Mouse (Mus musculus): ENCODE measurements at regions not wholly inside any gene's neighbourhood (a gene's known extent, or its start where the extent isn't known, plus 50 kb on each side); places are given as distances from the start of the nearest gene placed in this dataset.

- intact Hi-C loops (cut with DNase I), result no loop called here
Measured at GRCm38 (mm10) chr13:90294648-90295007, 205.2 kb upstream of the Xrcc4 start.

- intact Hi-C loops (cut with DNase I), result no loop called here
Measured at GRCm38 (mm10) chr13:90293697-90294647, 204.6 kb upstream of the Xrcc4 start.

- intact Hi-C loops (cut with DNase I), result no loop called here
Measured at GRCm38 (mm10) chr13:90292905-90293304, 203.5 kb upstream of the Xrcc4 start.

DNA sequence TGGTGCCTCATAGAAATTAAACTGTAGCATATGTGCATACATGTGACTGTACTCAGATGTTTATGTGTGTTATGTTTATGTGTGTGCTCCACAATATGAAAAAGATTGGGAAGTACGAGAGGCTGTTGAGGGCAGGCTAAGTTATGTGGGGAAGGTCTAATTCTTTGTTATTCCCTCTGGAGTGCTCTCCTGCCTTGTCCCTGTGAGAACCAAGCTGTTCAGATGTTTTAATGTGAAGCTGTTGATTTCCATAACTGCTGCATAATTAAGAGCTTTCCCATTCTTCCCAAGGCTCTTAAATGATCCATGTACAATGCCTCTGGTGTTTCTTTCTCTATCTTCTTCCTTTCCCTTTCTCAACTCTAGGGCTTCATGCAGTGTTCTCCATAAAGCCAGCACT, 202.7 kb upstream of the Xrcc4 start:
- intact Hi-C loops (cut with DNase I), result no loop called here

- intact Hi-C loops (cut with DNase I), result no loop called here
Measured at GRCm38 (mm10) chr13:90280976-90281375, 191.6 kb upstream of the Xrcc4 start.

DNA sequence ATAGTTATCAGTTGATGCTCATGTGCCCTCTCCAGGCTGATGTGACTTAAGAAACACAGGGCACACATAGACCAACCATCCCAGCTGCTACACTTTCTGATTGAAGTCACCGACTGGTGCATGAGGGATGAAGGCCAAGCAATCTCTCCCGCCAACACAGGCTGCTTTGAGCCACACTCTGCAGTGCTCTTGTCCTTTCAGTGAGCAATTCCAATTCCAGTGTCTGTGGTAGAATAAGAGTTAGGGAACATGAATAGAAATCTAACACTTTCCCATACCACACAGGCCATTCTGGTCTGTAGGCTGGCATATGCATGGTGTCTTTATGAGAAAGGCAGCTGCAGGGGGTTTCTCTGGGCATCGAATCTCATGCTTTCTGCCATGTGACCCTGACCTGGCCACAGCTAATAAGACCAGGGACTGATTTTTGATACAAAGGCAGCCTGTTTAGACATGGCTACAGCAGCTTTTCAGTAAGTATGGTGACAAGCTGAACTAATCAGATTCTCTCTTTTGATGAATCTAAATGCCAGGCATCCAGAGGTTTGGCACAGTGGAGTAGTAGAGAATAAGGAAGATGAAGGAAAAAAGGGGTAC, 190.5 kb upstream of the Xrcc4 start:
- intact Hi-C loops (cut with DNase I), result no loop called here

- intact Hi-C loops (cut with DNase I), result no loop called here
Measured at GRCm38 (mm10) chr13:90279355-90279754, 189.9 kb upstream of the Xrcc4 start.

DNA sequence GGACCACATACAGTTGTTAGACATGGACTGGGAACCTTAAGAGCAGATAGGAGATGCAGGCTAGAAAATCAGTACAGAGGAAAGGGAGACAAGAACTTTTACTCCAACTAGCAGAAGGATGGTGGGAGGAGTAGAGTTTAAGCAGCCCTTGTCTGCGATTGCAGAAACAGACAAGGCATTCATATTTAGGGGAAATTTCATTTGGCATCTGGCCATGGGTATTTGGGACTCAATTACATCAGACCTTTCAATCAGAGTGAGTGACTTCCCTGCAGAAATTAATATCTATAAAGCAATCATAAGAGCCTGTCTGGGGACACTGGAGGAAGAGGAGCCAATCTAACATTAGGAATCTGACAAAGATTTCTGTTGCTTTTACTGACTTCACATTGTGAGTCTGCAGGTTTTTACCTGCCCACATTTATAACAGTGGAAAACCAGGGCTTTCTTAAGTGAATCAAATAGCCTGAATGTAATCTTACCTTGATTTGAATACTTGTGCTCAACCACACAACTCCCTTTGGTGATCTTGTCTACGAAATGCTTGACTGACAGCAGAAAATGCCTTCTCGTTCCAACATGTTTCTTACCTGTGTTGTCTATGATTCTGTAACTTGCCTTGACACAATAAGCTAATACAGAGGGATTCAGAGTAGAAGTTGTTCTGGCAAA, 169.8 kb upstream of the Xrcc4 start:
- intact Hi-C loops (cut with DNase I), result no loop called here

GRCm38 (mm10) chr13:90252981-90253380, 163.6 kb upstream of the Xrcc4 start:
- intact Hi-C loops (cut with DNase I), result no loop called here

GRCm38 (mm10) chr13:90245997-90246765, 156.8 kb upstream of the Xrcc4 start:
- intact Hi-C loops (cut with DNase I), result no loop called here

DNA sequence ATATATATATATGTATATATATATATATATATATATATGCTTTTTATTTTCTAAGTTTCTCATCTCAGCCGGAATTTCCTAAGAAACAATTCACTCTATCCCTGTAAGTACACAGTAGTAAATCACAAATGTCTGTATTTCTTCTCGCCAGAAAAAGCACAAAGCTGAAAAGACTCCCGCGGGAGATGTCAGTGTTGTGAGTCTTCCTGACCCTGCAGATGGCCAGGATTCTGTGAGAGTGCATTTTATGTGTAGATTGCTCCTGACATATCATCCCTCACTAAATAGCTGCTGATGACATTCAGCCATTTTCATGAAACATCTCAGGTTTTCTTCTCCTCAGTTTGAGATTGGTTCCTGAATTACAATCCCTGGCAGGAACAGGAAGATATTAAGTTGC, 148.9 kb upstream of the Xrcc4 start:
- intact Hi-C loops (cut with DNase I), result no loop called here

- intact Hi-C loops (cut with DNase I), result no loop called here
Measured at GRCm38 (mm10) chr13:90233986-90234385, 144.6 kb upstream of the Xrcc4 start.

DNA sequence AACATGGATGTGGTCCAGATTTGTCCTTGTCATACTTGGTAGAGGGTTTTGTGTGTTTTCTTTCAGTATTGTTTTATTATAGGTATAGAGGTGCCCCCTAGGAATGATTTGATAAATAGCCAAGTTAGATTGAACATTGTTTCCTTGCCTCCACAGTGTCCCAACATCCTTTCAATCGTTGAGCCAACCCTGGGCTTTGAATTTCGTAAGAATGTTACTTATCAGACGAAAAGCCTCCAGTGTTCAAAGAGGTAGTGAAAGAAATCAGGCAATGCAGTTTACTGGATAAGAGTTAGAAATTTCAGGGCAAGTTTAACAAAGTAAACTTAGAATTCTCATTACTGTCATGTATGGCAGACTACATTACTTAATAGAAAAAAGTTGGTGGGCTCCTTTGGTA, 144.2 kb upstream of the Xrcc4 start:
- intact Hi-C loops (cut with DNase I), result no loop called here

DNA sequence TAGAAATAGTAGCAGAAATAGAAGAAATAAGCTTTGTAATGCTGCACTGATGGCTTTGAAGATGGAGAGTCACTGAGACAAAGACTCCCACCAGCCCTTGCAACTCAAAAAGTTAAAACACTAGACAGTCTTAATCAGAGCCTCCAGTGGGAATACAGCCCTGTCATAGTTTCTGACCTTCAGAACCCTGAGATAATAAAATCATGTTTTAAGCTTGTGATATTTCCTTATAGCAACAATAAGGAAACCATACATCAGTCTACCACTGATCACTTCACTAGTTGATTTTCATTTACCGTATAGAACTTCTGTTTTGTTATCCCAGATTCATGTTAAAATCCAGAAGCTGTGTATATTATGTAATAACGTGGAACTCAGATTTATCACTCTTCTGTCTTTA, 139.7 kb upstream of the Xrcc4 start:
- intact Hi-C loops (cut with DNase I), result no loop called here

DNA sequence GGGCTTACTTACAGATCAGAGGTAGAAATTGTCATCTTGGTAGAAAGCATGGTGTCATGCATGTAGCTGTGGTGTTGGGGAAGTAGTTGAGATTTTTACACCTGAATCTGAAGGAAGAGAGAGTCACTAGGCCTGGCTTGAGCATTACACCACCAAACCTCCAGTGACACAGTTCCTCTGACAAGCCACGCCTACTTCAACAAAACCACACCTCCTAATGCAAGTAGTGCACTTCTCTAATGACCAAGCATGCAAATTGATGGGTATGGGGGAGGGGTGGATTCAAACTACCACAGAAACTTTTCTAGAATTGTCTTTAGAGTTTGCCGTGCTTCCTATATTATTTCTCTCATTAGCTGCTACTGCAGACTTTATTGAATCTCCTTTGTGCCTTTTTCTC, 136.8 kb upstream of the Xrcc4 start:
- intact Hi-C loops (cut with DNase I), result no loop called here

- intact Hi-C loops (cut with DNase I), result no loop called here
Measured at GRCm38 (mm10) chr13:90212390-90212789, 123.0 kb upstream of the Xrcc4 start.

- intact Hi-C loops (cut with DNase I), result no loop called here
Measured at GRCm38 (mm10) chr13:90207875-90208274, 118.5 kb upstream of the Xrcc4 start.
